Mouse (Mus musculus) MEL (cell line): Measurements from ENCODE around the gene Gm20422.

Source experiments
- EP300 ChIP-seq, 2 experiments: IDR thresholded peaks; 2 replicates each; pipeline ENCODE4 v1.6.1; 2011; ENCODE audit warnings: improper control_type of control experiment in 2 of 2, low read length in 2 of 2, low read depth in 1 of 2, mild to moderate bottlenecking in 1 of 2
- MXI1 ChIP-seq: IDR thresholded peaks from 2 replicates; pipeline ENCODE4 v1.6.1; 2011; ENCODE audit warnings: mild to moderate bottlenecking, low read depth, low read length, improper control_type of control experiment
- POLR2A ChIP-seq, 2 experiments: IDR thresholded peaks; 2 replicates each; pipeline ENCODE4 v1.6.1; 2011 to 2012; ENCODE audit warnings: low read length in 2 of 2, mild to moderate bottlenecking in 2 of 2, control low read depth in 1 of 2, improper control_type of control experiment in 1 of 2, low read depth in 1 of 2, moderate library complexity in 1 of 2; ENCODE audit not compliant: control insufficient read depth in 1 of 2, insufficient read depth in 1 of 2, poor library complexity in 1 of 2
- RAD21 ChIP-seq: IDR thresholded peaks from 2 replicates; pipeline ENCODE4 v1.6.1; 2011; ENCODE audit warnings: mild to moderate bottlenecking, low read depth, low read length, improper control_type of control experiment
- USF2 ChIP-seq, 2 experiments: IDR thresholded peaks; 2 replicates each; pipeline ENCODE4 v1.6.1; 2011 to 2012; ENCODE audit warnings: improper control_type of control experiment in 2 of 2, low read length in 2 of 2, borderline replicate concordance in 1 of 2, inconsistent platforms in 1 of 2, low read depth in 1 of 2, mild to moderate bottlenecking in 1 of 2; ENCODE audit not compliant: insufficient read depth in 1 of 2
- ZNF384 ChIP-seq: IDR thresholded peaks from 2 replicates; pipeline ENCODE4 v1.6.1; 2012; ENCODE audit warnings: low read depth, mild to moderate bottlenecking, inconsistent platforms, low read length, improper control_type of control experiment

DNA sequence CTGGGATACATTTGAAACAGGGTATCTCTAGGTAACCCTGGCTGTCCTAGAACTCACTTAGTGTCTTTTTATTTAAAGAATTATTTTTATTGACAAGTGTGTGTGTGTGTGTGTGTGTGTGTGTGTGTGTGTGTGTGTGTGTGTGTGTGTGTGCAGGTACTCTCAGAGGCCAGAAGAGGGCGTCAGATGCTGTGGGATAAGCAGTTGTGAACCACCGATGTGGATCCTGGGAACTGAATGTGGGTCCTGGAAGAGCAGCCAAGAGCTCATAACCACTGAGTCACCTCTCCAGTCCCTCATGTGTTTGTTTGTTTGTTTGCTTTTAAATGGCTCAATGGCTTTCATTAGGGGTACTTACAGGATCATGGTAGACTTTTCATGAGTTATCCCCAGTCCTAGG is 40.2 kb upstream of the Gm20422 start:
- TF ChIP-seq POLR2A (IDR thresholded peaks at IDR 0.05; ENCODE audit: control insufficient read depth in 1 of 2, insufficient read depth in 1 of 2, low read depth in 1 of 2, low read length in 2 of 2, poor library complexity in 1 of 2) (no peak), RAD21 (no peak), EP300 (IDR thresholded peaks at IDR 0.05; ENCODE audit: low read depth in 1 of 2, low read length in 2 of 2) (no peak), MXI1 (no peak), ZNF384 (no peak), USF2 (IDR thresholded peaks at IDR 0.05; ENCODE audit: borderline replicate concordance in 1 of 2, insufficient read depth in 1 of 2, low read depth in 1 of 2, low read length in 2 of 2) (no peak)
